Mouse (Mus musculus) c-Kit-positive CD71-positive TER-119-negative erythroid progenitor cells, embryonic 14.5 days (primary cell): ENCODE results near the gene Rpl18.

Experiments
- DNase-seq: peaks from one replicate; pipeline ENCODE4 v3.0.0-alpha.2; 2013; ENCODE audit warnings: low read depth

The Rpl18 gene

DNA sequence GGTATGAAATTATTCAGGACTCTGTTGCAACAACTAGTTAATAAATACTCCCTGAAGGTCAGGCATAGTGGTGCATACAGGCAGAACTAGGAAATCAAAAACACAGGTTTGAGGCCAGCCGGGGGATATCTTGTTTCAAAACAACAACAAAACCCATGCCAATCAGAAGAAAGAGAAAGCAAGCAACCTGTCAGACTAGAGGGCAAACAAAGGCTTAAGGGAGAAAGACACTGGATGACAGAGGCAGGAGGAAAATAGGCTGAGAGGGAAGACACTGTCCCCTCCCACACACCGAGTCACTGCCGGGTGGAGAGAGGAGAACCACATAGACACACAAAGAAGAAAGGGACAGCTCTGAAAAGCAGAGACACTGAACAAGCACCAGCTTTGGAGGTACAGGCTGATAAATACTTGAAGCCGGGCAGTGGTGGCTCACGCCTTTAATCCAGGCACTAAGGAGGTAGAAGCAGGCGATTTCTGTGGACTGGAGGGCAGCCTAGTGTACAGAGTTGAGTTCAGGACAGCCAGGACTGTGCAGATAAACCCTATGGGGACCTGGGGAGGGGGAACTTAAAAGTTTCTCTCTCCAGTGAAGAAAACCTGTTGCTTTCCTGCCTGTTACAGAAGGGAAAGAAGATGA is 1.3 kb upstream of the Rpl18 start:
- DNase-seq: no peak

DNA sequence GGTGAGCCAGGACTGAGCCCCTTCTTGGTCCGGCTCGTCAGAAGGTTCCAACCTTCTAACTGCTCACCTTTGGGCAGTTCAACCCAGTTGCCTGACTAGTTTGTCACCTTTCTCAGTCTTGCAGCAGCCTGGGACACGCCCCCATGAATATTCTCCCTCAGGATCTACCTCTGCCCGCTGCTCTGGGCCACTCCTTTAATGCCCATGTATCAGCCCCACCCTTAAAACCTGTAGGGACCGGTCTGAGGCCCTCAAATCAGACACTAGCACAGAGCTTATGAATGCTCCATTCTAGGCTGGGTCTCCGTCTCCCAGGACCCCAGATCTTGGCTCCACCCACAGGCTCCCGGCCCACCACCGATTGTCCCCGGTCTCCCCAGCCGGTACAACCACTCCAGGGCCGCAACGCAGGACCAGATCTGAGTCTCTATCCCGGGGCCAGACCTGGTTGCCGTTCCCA is 597 bp upstream of the Rpl18 start:
- no peak for DNase-seq

DNA sequence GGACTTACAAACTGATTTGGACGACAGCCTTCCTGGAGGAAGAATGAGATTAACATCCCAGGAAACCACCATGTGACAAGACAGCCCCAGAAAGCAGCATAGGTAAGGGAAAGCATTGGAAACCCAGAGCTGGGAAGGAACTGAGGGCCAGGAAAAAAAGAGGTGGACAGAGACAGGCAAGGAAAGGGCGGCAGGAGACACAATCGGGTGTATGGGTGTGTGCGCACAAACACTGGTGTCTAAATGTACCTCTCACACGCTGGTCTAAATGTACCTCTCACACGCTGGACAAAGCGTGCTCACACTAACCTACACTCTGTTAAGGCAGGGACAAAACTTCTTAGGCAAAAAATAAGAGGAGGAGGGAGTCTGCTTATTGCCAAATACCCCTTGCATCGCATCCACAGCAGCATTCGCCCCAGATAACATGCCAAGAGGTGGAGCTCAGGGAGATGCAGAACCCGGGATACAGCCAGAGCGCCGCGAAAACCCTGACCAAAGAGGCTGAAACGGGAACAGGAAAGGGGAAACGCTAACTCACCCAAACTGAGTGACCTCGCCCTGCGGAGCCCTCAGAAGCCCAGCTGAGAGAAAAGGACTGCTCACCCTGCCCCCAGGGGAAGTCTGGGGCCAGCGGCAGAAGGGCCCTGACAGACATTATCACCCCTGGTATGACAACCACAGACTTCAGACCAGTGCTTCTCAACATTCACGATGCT is 643 bp downstream of the Rpl18 start:
- DNase-seq: no peak

DNA sequence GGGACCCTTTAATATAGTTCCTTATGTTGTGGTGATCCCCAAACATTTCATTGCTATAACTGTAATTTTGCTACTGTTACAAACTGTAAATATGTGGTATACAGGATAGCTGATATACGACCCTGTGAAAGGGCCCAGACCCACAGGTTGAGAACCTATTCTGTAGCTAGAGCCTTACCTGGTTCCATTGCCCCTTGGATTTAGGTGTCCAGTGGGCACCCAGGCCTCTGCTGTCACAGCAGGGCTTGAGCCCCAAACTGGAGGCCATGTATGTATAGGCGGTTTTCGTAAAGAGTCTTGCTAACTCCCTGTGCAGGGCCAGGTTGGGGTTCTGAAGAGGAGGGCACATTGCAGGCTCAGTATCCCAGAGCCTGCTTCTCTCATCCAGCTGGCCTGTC is 1.2 kb downstream of the Rpl18 start:
- DNase-seq: no peak

DNA sequence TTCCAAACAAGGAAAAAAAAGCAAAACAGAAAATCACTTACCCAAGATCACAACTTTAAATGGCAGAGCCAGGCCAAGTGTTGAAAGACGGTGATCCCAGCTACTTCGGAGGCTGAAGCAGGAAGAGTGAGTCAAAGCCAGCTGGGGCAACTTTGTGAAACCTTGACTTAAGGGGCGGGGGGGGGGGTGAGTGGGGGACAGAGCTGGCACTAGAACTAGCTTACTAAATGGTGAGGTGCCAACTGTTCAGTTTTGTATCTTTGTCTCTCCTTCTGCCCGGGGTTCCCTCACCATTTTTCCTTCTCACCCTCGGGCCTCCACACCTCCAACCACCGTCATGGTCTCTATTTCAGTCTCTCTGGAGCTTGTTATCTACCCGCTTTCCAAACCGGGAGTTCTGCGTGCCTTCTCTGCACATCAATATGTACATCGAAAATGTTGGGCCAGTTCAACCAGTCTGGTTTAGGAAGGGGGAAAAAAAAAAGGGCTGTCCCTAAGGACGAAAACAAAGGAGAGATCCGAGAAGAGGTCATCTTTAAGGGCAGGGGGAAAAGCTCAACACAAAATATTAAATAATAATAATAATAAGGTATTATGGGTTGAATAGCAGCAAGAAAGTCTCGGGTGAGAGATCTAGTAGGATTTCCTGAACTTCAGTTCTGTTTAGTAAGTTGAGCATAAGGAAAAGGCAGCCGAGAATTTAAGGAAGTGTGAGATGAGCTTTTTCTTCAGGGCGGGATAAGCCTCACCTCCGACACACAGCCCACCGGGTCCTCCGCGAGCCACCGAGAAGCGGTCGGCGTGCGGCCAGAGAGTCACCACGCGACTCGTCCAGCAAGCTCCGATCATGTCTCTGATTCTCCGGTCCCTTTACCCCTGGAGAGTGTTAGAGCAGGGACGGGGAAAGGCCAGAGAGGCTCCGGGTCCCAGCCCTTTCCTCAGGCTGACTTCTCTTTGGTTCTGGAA is 2.0 kb downstream of the Rpl18 start:
- DNase-seq: peak; percentile 50

DNA sequence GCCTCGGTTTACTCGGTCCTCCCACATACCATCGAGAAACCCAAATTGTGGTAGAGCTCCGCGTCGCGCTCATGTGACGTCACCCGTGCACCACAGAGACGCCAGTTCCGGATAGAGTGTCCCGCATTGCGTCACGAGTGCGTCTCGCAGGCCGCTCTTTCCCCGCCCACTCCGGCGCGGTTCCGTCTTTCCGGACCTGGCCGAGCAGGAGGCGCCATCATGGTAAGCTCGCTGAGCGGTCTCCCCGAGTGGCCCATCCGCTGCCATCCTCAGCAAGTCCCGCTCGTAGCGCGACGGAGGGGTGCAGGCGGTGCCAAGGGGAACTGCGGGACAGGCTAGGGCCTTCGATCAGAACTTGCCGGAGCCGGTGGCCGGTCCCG is 2.7 kb downstream of the Rpl18 start, which contains the start of gene Sphk2:
Gene Sphk2 (minus strand): TSS at position 85 of the 380 bp plus-strand sequence.
- DNase-seq: peak; percentile 95

DNA sequence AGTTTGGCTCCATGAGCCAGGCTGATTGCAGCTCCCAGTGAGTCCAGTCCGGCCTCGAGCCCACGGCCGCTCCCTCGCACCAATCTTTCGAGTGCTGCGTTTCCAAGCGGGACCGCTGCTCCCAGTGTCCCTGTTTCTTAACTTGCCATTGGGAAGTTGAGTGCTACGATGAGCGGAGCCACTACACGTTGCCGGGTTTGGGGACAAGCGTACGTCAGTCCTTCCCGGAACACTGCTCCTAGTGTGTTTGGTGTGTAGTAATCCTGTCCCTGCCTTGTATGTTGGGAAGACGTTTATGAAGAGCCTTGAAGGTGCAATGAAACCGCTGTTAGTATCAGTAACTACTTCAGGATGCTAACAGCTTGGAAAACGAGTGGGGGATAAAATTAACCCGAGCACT is 3.1 kb downstream of the Rpl18 start:
- no peak for DNase-seq

DNA sequence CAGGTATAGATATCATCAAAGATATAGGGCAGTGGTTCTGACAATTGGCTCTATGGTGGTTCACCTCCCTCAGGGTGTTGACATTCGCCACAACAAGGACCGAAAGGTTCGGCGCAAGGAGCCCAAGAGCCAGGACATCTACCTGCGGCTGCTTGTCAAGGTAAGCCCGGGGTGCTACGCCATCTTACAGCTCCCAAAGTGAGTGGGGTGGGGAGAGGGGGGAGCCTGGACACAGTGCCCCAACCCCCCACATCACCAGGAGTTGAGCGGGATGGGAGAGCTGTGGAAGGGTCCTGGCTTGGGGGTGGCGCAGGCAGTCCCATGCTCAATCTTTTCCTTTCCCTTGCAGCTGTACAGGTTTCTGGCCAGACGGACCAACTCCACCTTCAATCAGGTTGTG is 3.9 kb downstream of the Rpl18 start:
- no peak for DNase-seq

DNA sequence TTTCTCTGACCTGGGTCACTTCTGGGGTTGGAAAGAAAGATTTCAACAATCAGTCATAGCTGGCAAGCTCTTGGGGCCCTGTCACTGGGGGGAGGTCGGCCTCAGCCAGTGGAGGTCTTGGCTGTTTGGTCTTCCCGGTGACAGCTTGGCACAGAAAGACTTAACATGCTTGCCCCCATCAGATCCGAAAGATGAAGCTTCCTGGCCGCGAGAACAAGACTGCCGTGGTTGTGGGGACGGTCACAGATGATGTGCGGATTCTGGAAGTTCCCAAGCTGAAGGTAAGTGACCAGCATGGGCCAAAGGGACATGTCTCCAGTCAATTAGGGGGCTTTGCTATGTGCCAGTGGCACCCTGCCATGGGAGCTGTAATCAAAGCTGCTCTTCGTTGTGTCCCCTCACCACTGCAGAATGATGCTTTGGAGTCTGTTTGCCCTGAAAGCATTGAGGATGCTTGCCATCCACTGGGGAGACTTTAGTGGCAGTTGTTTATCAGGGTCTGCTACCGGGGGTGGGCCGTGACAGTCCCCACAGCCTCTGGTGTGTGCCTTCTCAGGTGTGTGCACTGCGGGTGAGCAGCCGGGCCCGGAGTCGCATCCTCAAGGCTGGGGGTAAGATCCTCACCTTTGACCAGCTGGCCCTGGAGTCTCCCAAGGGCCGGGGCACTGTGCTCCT is 4.6 kb downstream of the Rpl18 start:
- no peak for DNase-seq

DNA sequence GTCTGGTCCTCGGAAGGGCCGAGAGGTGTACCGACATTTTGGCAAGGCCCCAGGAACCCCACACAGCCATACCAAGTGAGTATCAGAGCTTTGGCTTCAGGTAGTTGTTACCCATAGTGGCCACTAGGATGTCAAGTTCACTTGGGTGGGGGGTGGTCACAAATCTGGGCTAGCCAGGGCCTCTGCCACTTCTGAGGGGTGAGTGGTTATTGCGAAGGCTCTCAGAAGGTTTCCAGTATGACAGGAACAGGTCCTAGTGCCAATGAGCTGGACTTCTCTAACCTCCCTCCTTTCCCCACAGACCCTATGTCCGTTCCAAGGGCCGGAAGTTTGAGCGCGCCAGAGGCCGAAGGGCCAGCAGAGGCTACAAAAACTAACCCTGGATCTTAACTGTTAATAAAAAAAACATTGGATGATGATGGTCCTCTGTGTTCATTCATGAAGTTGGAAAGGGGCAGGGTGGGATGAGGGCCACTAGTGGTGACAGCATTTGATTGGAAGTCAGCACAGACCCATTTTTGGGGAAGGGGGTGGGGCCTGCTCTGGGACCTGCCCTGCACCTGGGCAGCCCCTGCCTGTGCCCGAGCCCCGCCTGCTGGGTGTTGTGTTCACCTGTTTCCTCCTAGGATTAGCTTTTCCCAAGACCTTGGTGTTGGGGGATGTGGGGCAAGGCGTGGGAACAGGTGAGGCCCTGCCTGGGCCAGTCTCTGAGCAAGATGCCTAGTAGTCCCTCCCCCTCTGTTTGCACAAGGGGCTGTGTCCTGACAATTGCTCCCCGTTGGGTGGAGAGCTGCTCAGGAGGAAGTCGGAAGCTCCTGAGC is 5.4 kb downstream of the Rpl18 start, which contains the start of gene Fam83e:
Gene Fam83e (plus strand): TSS at position 800 of the 821 bp plus-strand sequence.
- DNase-seq: no peak

DNA sequence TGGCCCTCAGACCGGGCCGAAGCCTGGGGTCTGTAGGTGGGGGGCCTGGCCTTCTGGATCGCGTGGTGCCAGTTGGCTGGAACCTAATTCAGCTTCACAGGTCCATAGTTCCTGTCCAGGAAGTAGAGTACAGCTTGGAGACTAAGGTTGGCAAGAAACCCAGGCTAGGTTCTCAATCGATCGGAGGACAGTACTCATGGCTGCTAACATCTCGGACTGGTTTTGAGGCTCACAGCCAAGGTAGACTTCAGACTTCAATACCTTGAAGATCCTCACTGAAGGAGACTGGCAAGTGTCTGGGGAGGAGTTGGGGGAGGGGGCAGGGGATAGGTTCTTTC is 5.9 kb downstream of the Rpl18 start:
- no peak for DNase-seq

DNA sequence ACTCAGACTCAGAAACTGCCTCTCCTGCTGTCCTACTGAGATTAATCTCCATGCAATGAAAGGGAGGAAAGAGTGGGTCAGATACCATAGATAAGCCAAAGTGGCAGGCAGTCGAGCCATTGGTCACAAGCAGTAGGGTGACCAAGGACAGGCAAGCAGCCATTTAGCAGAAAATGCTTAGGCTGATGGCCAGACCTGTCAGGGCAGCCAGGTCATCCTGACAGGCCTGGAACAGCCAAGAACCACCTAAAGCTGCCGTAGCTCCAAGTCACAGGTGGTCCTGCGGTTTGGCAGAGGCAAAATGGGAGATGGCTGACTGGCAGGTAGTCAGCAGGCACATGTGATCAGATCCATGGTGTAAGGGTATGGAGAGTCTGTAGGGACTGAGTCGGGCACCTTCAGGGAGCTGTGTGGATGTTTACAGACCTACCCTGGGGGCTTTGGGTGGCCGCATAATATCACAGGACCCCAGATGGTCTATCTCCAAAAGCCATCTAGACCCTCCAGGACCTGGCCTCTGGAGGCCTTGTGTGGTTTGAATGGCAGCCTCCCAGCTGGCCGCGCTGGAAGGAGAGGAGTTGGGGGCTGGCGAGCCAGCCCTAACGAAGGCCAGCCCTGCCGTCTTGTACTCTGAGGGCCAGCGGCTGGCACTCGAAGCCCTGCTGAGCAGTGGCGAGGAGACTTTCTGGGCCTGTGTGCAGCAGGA is 6.5 kb downstream of the Rpl18 start:
- DNase-seq: no peak

DNA sequence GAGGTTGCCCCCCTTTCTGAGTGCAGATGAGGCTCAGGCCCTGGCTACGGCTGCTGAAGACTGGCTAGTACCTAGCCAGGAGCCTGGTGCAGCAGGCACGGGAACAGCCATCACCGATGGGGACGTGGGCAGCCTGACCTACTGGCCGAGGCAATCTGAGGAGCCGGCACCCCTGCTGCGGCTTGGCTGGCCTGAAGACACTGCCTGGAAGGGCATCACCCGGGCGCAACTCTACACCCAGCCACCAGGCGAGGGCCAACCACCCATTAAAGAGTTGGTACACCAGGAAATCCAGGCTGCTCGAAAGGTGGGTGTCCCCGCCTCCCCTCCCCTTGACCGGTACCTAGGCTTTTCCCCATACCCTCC is 7.1 kb downstream of the Rpl18 start:
- DNase-seq: no peak

DNA sequence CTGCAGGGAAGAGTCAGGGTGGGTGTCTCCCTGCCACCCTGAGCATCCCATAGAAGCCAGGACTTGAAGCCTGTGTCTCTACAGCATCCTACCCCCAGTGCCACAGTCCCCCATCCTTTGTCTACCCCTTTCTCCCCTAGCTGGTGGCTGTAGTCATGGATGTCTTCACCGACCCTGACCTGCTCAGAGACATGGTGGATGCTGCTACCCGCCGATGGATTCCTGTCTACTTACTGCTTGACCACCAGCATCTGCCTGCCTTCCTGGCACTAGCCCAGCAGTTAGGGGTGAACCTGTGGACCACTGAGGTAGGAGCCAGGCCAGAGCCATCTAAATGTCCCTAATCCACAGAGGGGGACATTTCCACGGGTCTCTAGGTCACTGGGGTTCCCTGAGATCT is 8.0 kb downstream of the Rpl18 start:
- DNase-seq: no peak

DNA sequence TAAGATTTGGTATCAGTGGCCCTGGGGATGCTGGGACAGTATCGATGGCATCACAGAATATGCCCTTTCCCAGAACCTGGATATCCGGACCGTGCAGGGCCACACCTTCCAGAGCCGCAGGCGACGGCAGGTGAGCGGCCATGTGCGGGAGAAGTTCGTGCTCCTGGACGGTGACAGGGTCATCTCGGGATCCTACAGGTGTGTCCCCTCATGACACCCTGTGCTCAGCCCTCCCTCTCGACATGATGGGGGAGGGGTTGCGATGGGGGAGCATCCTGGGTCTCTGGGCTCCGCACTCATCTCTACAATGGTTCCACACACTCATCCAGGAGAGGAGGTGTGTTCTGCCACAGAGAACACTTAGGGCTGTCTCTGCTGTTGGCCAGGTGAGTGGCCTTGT is 8.5 kb downstream of the Rpl18 start:
- no peak for DNase-seq

DNA sequence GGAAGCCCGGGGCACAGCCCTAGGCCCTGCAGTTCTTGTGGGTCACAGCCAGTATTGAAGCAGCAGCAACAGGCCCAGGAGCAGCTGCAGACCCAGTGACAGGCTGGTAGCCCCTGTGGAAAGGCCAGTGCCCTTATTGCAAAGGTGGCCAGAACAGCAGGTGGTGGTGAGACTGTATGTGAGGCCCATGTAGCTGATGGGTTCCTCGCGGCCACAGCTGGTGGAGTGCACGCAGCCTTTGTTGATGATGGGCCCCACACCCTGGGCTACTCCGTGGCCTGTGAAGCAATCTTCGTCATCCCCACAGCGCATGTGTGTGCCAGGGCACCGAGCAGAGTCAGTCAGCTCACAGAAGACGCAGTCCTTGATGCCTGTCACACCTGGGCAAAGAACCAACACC is 9.9 kb downstream of the Rpl18 start:
- no peak for DNase-seq

DNA sequence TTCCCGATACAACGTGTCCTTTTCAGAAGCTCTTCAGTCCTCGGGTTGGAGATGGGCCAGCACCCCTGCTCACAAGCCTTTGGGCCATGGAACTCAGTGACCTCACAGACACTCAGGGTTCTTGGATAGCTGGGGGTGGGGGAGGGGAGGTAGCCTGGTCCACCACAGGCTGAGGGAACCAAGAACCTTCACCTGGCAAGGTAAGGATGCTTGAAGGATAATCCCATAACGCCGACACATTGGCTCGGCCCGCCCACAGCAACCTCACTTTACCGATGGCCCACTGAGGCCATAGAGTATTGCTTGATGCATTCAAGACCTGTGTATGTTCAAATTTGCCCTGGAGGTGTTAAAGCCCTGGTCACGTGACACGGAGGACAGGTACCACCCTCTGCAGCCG is 10.5 kb downstream of the Rpl18 start, which contains the start of gene Spaca4:
Gene Spaca4 (minus strand): TSS at position 101 of the 400 bp plus-strand sequence.
- no peak for DNase-seq

DNA sequence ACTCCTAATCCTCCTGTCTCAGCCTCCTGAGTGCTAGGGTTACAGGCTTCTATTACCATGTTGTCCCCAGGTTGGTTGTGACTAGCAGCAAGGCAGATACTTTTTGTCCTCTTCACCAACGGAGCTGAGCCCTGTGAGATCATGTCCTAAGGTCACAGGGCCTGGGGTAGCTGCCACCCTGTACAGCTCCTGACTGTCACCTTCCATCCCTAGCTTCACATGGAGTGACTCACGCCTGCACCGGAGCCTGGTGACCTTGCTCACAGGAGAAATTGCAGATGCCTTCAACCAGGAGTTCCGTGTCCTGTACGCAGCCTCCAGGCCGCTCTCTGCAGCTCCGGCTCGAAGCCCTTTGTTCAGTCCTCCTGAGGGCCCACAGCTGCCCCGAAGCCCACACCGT is 11.2 kb downstream of the Rpl18 start:
- no peak for DNase-seq

DNA sequence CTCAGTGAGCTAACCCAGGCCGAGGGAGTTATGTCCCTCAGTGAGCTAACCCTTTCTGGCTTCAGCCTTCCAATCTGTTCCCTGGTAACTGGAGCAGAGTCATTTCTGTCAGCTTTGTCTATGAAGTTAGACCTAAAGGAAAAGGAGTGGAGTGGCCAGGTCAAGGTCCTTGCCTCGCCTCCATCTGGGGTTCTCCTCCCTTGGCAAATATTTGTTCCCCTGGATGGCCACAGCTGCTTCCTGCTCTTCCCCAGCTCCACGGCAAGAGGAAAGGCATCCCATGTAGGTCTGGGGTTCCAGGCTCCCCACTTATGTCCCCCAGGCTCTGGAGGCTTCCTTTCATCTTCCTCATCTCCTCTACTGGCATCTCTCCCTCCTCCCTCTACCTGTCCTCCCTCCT is 12.4 kb downstream of the Rpl18 start:
- DNase-seq: no peak

DNA sequence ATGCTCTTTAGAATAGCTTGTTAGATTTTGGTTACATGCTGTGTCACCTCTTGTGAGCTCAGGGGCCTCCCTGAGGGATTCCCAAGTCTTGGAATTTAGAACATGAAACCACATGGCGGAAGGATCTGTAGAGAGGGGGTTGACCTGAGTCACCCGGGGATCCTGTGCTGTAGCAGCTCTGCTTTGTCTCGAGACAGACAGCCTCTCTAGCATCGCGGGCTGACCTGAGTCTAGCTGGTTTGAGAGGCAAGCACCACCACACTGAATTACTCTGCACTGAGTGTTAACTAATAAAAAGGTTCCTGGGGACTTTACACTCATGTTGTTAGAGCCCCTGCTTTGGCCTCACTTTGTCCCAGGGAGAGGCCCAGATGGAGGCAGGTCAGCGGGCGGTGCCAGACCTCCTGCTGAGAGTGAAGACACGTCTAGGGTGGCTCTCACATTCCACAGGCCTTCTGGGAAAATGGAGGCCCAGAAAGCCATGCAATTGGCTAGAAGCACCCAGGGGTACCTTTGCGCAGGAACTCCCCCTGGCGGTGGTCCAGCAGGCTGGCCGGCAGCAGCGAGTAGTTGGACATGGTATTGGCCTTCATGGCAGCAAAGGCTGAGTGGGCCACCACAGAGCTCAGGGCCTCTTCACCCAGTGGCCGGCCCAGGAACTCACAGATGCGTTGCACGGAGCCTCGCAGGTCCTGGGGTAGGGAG is 15.6 kb downstream of the Rpl18 start:
- no peak for DNase-seq
